Mouse (Mus musculus) ES-E14 (cell line): Measurements from ENCODE around the gene Slc24a2. TPM values are rescaled to one million over a fixed set of nuclear protein-coding genes. Genes with fewer than 3 reads are reported as not detected.

Experiments used
- DNase-seq: peaks from one replicate; pipeline ENCODE4 v3.0.0-alpha.2; 2013; ENCODE audit warnings: low read depth, low spot score
- H3K27ac ChIP-seq: 2 replicates; pipeline ENCODE4 v1.5.1; 2012; ENCODE audit warnings: low read depth, mild to moderate bottlenecking, low read length, moderate library complexity, mixed read lengths; ENCODE audit not compliant: poor library complexity, insufficient read depth, severe bottlenecking
- H3K36me3 ChIP-seq: 2 replicates; pipeline ENCODE4 v1.6.1; 2012; ENCODE audit warnings: mild to moderate bottlenecking, low read length, moderate library complexity, mixed read lengths; ENCODE audit not compliant: control insufficient read depth, poor library complexity, insufficient read depth, severe bottlenecking
- H3K4me1 ChIP-seq, 2 experiments: fragments of 150-350 bp in 1 of 2; sonication (generic) in 1 of 2; 2 replicates each; pipeline ENCODE4 v1.6.1; 2012; ENCODE audit warnings: low read length in 2 of 2, mild to moderate bottlenecking in 1 of 2, mixed read lengths in 1 of 2; ENCODE audit not compliant: control insufficient read depth in 2 of 2, insufficient read depth in 2 of 2, poor library complexity in 1 of 2
- H3K4me3 ChIP-seq, 2 experiments: fragments of 150-350 bp in 1 of 2; sonication (generic) in 1 of 2; 2 replicates each; pipeline ENCODE4 v1.5.1; 2012; ENCODE audit warnings: low read length in 2 of 2, low read depth in 1 of 2, mild to moderate bottlenecking in 1 of 2, mixed read lengths in 1 of 2; ENCODE audit not compliant: insufficient read depth in 1 of 2, poor library complexity in 1 of 2, severe bottlenecking in 1 of 2
- H3K9ac ChIP-seq: 2 replicates; pipeline ENCODE4 v1.6.1; 2012; ENCODE audit warnings: low read depth, mild to moderate bottlenecking, low read length, mixed read lengths; ENCODE audit not compliant: poor library complexity, insufficient read depth, severe bottlenecking
- H3K9me3 ChIP-seq: fragments of 150-350 bp; sonication (generic); 2 replicates; pipeline ENCODE4 v1.6.1; 2012; ENCODE audit warnings: low read depth, mild to moderate bottlenecking, low read length; ENCODE audit not compliant: control insufficient read depth, insufficient read depth
- CHD2 ChIP-seq: IDR thresholded peaks from 2 replicates; pipeline ENCODE4 v1.6.1; 2014; ENCODE audit warnings: mild to moderate bottlenecking, low read depth, low read length, inconsistent platforms
- HCFC1 ChIP-seq: IDR thresholded peaks from 2 replicates; pipeline ENCODE4 v1.6.1; 2012; ENCODE audit warnings: low read length, inconsistent platforms, borderline replicate concordance; ENCODE audit not compliant: insufficient read depth
- MAFK ChIP-seq: IDR thresholded peaks from 2 replicates; pipeline ENCODE4 v1.6.1; 2014; ENCODE audit warnings: mild to moderate bottlenecking, low read depth, low read length, inconsistent platforms; ENCODE audit not compliant: insufficient read depth
- ZC3H11A ChIP-seq: IDR thresholded peaks from 2 replicates; pipeline ENCODE4 v1.6.1; 2012; ENCODE audit warnings: low read depth, mild to moderate bottlenecking, inconsistent platforms, low read length, borderline replicate concordance
- ZNF384 ChIP-seq: IDR thresholded peaks from 2 replicates; pipeline ENCODE4 v1.6.1; 2012; ENCODE audit warnings: low read depth, low read length, inconsistent platforms
- in situ Hi-C, 2 experiments: fragments of 600-800 bp; cut with MboI; formaldehyde crosslinking; loops; one replicate each; pipeline ENCODE4 v1.15.1; 2025; ENCODE audit warnings: low sequenced_read_pairs in 2 of 2, inconsistent platforms in 1 of 2; ENCODE audit not compliant: unreplicated experiment in 2 of 2
- total RNA-seq: library from RNA; depleted of rRNA; stranded (reverse); fragments of 300-350 nt; gene quantifications from 2 replicates; pipeline ENCODE4 v1.2.3, GENCODE M21; 2012

Slc24a2 gene
- total RNA-seq, 1 experiment, result 0.13 TPM

DNA sequence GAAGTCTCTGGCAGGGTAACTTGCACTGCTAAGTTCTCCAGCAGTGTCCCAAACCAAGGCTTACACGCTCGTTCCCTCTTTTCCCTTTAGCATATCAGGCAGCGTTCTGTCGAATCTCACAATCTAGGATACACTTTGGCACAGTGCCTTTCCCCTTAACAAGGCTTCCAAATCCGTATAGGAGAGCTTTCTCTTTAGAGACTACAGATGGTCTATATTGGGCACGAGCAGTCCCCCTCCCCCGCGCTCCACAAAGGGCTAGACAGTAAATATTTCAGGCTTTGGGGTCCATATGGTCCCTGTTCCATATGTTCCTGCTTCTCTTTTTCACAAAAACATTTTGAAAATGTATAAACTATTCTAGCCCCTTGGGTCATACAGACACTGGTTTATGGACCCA lies 205.7 kb downstream of the Slc24a2 start:
- no peak overlapping the region for H3K27ac ChIP-seq
- no peak overlapping the region for H3K4me3 ChIP-seq
- no peak overlapping the region for H3K9ac ChIP-seq
- H3K9me3 ChIP-seq, result no peaks in the 10 kb centered on the region
- in situ Hi-C loops, result no loop called here
- no peak for DNase-seq
- H3K36me3 ChIP-seq, result no peaks in the 10 kb centered on the region
- no peaks in the 10 kb centered on the region for H3K4me1 ChIP-seq
- TF ChIP-seq ZC3H11A, result no peak
- TF ChIP-seq HCFC1, result no peak

DNA sequence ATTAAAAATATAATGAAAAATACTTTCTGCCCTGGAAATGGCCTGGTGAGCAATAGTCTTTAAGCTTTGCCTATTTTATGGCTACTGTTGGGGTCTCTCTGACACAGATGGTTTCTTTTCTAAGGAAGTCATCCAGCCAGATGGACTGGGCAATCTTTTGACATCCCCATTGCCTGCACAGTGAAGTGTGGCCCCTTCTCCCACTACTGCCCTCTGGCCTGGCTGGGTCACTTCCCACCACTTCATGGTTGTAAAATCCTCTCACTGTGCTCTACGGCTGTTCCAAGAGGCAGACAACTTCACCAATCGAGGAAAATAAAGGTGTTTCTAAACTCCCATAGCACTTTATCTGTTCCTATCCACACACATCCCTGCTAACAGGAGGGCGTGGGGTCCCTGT lies 208.7 kb downstream of the Slc24a2 start:
- H3K4me1 ChIP-seq, result no peaks in the 10 kb centered on the region
- H3K9me3 ChIP-seq, result no peaks in the 10 kb centered on the region
- no peak overlapping the region for H3K27ac ChIP-seq
- no peak for TF ChIP-seq HCFC1
- TF ChIP-seq MAFK, result no peak
- TF ChIP-seq ZC3H11A, result no peak
- TF ChIP-seq CHD2, result no peak
- no peak for TF ChIP-seq ZNF384
- no peak overlapping the region for H3K9ac ChIP-seq
- in situ Hi-C loops, result no loop called here
- no peak overlapping the region for H3K4me3 ChIP-seq
- no peak for DNase-seq
- H3K36me3 ChIP-seq, result no peaks in the 10 kb centered on the region

DNA sequence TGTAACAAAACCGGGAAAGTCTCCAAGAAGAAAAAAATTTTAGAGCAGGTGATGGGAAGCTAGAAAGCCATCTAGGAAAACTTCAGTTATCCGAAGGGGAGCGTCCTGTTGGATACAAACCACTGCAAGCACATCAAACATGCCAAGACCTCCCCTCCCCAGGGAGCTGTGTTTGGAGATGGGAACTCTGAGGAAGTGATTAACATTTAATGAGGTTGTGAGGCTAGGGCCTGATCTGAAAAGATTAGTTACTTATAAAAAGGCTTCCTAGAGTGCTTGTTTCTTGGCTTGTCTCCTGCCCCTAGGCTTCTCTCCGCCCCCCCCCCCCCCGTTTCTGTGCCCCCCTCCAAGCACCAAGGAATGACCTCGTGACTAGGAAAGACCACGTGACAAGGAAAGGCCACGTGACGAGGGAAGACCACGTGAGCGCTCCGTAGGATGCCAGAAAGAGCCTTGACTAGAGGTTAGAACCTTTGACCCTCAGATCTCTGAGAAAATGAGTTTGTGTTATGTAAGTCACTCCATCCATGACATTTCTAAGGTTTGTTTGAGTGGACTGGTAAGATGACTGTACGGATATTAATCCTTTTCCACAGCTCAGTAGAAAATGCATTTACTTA lies 210.7 kb downstream of the Slc24a2 start:
- Histone ChIP-seq H3K4me3 (no peak overlapping the region), H3K27ac (no peak overlapping the region), H3K4me1 (no peaks in the 10 kb centered on the region), H3K36me3 (no peaks in the 10 kb centered on the region), H3K9ac (no peak overlapping the region), H3K9me3 (no peaks in the 10 kb centered on the region)
- DNase-seq, result no peak
- in situ Hi-C loops, result no loop called here
- no peak for TF ChIP-seq MAFK
- no peak for TF ChIP-seq ZC3H11A

DNA sequence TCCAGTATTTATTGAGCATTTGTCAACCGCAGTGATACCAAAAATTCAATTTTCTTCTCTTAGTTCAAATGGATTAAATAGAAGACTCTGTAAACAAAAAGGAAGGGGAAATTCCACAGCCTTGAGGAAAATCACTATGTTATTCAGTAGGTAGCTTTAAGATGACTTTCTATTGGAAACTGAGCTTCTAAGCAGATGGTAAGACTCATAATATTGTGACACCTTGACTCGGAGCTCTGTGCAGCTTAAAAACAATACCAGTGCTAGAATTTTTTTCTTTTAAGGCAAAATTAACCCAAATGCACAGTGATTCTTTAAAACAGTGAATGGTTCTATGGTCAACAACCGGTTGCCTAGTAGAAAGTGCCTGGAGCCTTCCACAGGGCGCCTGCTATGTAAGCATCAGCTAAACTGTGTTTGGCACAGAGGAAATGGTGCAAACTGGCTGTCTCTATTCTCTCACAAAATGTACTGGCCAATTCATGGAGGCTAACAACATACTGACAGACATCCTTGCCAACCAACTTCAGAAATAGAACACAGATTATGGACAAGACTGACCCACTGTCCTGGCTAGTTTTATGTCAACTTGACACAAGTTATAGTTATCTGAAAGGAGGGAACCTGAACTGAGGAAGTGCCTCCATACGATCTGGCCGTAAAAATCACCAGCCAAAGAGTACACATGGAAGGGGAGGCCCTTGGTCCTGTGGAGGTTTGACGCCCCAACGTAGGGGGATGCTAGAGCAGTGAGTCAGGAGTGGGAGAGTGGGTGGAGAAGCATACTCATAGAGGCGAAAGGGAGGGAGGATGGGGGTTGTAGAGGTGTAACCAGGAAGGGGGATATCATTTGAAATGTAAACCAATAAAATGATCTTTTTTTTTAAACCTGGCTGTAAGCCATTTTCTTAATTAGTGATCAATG lies 211.9 kb downstream of the Slc24a2 start:
- Histone ChIP-seq H3K4me1 (no peaks in the 10 kb centered on the region), H3K27ac (no peak overlapping the region), H3K36me3 (no peaks in the 10 kb centered on the region), H3K9me3 (no peaks in the 10 kb centered on the region), H3K9ac (no peak overlapping the region), H3K4me3 (no peak overlapping the region)
- in situ Hi-C loops, result no loop called here
- no peak for TF ChIP-seq ZNF384
- TF ChIP-seq ZC3H11A, result no peak
- TF ChIP-seq MAFK, result no peak
- TF ChIP-seq HCFC1, result no peak
- TF ChIP-seq CHD2, result no peak
- DNase-seq, result no peak
